Mouse (Mus musculus) thymus, postnatal 36 days (tissue): ENCODE measurements around the gene Odf3.
A peak's percentile ranks its signal among the peaks of the same experiment; 100 is the strongest.

Source experiments
- DNase-seq, 2 experiments: peaks; one replicate each; pipeline ENCODE4 v3.0.0; 2022; ENCODE audit warnings: mixed read lengths in 2 of 2

Odf3 gene

GRCm38 (mm10) chr7:140847755-140848580 is at the start of gene Odf3:
Gene Odf3, plus strand, starts transcription at chr7:140847805.
- DNase-seq: no peak

DNA sequence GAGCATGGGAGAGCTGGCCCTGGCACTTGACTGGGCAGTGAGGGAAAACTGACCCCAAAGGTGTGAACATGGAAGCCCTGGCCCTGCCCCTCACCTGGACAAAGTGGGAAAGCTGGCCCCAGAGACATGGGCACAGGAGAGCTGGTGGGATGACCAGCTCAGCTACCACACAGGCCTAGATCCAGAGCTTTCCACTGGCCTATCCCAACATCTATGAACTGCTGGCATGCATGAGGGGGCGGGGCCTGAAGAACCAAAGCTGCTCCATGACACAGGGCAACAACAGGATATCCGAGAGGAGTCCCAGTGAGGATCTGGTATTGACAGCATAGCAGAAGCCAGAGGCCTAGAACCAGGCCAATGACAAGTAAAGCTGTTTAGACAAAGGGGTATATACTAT is 49.4 kb upstream of the Odf3 start:
- no peak for DNase-seq

- DNase-seq: no peak
These were observed 45.0 kb upstream of the Odf3 start for GRCm38 (mm10) chr7:140802629-140803028.

GRCm38 (mm10) chr7:140805704-140806103 is 41.9 kb upstream of the Odf3 start:
- peak; percentile 31 for DNase-seq

GRCm38 (mm10) chr7:140810496-140810895 is 37.1 kb upstream of the Odf3 start:
- no peak for DNase-seq

DNA sequence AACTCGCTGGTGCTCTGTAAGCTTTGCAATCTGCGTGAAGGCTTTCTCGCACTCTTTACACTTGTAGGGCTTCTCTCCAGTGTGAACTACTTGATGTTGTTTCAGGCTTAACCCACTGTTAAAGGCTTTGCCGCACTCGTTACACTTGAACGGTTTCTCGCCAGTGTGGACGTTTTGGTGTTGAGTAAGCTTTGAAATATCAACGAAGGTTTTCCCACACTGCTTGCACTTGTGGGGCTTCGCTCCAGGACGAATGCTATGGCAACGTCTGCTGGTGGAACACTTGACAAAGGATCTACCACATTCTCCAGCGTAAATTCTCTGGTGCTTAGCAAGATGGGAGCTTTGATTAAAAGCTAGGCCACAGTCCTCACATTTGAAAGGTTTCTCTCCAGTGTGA is 35.9 kb upstream of the Odf3 start:
- no peak for DNase-seq

GRCm38 (mm10) chr7:140812850-140813249 is 34.8 kb upstream of the Odf3 start:
- no peak for DNase-seq

DNA sequence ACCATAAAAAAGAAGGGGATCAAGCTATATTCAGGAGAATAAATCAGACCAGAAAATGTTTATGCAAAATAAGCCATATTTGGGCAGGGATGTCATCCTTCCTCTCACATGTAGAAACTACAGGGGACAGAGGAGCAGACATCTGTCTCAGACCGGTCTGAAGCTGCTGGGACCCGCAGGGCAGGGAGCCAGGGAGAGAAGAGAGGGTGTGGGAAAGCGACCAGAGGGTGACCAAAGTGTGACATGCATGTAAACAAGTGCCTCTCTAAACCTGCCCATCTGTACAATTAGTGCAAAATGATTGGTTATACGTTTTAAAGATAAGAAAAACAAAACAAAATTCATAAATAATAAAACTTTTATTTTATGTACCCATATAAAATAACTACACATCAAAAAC is 27.4 kb upstream of the Odf3 start:
- DNase-seq: no peak

DNA sequence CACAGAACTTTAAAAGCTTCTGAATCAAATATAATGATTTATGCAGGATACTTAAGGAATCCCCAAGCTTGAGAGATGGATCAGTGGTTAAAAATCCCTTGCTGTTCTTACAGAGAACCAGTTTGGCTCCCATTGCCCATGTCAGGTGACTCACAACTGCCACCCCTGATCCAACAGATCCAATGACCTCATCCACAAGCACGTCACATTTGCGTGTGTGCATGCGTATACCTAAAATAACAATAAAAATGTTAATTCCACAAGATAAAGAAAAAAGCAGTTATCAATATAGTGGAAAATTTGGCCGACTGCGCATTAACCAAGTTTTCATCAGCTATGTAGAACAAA is 26.3 kb upstream of the Odf3 start:
- DNase-seq: no peak

DNA sequence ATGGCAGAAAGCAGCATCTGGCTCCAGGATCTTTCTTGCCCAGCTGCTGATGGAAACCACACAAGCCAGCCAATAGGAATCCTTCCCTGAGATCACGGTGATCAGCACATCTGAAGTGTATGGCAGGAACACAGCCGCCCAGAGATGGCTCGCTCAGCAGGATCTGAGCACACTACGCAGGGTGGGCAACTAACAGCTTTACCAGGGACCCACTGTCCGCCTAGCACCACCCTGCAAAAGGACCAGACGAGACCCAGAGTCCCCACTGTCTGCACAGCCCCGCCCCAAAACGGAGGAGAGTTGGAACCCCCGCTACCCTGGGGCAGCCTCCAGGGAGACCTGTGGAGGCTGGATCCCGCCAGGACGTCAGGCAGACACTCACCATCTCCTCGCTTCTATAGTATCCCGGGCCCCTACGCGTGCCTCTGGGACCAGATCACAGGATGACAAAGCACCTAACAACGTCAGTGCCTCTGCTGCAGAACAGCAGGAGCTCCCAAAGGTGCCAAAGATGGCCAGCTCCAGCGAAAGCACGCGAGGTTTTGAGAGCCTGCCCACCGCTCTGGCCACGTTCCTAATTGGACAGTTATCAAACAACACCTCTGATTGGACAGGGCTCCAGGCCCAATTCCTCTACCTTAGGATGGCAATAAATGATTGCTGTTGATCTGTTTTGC is 25.8 kb upstream of the Odf3 start, which contains the start of gene Zfp941:
Gene Zfp941 (minus strand): TSS at position 526 of the 677 bp plus-strand sequence.
- DNase-seq: no peak

GRCm38 (mm10) chr7:140822731-140823130 is 24.9 kb upstream of the Odf3 start:
- no peak for DNase-seq

- DNase-seq: no peak
These were observed 19.3 kb upstream of the Odf3 start for GRCm38 (mm10) chr7:140828171-140828881.

DNA sequence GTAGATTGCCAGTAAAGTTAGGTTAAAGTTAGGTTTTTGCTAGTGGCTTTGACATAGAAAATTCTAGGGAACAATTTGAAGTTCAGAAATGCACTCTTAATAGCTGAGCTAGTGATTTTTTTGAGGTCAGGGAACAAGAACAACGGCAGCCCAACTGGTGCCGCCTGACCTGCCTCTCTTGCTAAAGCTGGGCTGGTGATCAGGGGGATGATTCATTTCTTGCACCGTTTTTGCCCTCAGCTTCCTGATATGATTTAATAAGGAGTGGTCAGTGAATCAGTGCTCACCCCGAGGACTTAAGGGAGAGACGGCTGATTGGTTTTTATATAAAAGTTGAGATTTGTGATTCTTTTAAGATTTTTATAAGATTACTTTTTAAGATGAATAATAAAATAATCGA is 16.2 kb upstream of the Odf3 start:
- DNase-seq: no peak

DNA sequence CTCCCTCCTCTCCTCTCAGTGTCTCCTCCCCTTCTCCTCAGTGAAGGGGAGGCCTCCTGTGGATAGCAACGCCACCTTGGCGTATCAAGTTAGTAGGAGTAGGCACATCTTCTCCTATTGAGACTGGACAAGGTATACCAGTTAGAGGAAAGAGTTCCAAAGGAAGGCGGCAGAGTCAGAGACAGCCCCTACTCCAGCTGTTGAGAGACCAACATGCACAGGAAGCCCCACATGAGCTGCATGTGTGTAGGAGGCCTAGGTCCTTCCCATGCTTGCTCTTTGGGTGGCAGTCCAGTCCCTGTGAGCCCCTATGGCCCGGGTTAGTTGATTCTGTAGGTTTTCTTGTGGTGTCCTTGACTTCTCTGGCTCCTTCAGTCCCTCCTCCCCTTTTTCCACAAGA is 14.3 kb upstream of the Odf3 start:
- DNase-seq: no peak

DNA sequence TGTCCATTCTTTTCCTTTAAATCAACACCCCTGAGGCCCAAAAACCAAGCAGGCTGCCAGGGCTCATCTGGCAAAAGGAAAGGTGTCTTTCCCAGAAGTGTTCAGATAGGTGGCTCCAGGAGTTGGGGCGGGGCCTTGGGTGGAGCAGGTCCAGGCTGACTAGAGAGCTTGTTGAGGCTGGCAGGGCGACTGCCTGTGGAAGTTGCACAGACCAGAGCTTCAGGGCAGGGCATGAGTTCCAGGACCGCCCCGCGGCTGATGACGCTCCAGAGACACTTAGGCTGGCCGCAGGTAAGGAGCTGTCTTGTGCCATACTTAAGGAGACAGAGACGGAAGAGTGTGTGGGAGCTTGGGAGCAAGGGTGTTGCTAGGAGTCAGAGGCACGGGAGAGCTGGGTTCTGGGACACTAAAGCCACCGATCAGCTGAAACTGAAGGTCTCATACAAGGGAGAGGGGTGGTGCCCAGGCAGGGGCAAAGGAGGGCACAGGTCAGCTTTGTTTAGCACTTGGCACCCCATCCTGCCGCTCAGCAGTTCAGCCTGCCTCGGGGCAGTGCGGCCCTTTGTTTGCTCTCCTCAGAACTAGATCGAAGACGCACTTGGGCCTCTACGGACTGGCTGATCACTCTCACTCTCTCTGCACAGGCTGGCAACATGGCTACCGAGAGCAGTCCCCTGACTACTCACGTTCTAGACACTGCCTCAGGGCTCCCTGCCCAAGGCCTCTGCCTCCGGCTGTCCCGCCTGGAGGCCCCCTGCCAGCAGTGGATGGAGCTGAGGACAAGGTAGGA is 12.4 kb upstream of the Odf3 start, which contains the start of gene Urah:
Gene Urah (plus strand): TSS at position 51 of the 790 bp plus-strand sequence.
- DNase-seq: no peak

DNA sequence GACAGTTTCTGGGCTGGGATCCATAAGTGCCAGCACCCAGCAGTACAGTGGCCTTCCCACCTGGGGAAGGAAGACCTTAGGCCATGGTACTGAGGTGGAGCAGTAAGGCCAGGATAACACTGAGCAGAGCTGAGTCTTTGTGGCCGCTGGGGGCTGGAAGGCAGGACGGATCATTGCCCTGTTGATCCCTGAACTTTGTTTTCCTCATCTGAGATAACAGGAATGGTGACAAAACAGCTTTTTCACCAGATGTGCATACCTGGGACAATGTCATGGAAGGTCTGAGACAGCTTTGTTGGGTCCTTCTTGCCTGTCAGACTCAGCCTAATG is 11.9 kb upstream of the Odf3 start:
- no peak for DNase-seq

DNA sequence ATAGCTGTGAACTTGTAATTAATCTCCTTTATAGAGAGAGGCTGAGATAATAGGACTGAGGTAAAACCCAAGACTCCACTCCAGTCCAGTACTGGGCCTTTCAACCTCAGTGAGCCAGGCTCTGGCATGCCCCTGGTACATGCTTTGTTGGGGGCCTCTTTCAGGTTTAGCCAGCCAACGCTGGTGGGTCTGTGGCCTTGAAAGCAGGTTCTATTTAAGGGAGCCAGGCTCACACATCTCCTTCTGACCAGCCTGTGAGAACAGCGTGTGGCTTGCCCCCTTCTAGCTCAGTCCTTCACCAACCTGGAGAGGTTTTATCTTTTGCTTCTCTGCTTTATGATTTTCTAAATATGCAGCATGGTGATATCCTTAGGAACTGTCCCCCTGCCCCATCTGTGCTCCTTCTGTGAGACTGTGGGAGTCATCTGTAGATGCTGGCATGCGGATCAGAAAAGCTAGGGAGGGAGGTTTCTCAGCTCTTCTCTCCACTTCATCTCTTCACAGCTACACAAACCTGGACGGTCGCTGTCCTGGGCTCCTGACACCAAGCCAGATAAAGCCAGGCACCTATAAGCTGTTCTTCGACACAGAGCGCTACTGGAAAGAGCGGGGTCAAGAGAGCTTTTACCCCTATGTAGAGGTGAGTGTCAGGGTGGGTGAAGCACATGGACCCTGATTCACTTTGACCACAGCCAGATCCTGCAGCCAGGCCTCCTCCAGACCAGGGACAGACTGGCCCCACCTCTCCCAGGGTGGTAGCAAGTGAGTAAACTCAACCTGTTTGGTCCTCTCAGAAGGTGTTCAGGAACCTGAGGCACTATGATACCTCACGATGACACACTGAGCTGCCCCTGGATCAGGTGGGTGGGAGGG is 11.1 kb upstream of the Odf3 start:
- no peak for DNase-seq

- no peak for DNase-seq
These were observed 8.0 kb upstream of the Odf3 start for GRCm38 (mm10) chr7:140839556-140839955.

- DNase-seq: no peak
These were observed 6.6 kb upstream of the Odf3 start for GRCm38 (mm10) chr7:140840750-140841735.

GRCm38 (mm10) chr7:140843806-140844205 is 3.8 kb upstream of the Odf3 start:
- DNase-seq: no peak
